Mouse (Mus musculus) heart, embryonic 15.5 days (tissue): ENCODE measurements around the gene H2-Q4. TPM values are rescaled to one million over a fixed set of nuclear protein-coding genes. Genes with fewer than 3 reads are reported as not detected.
"Not testable (repeated sequence)": the region's sequence is repeated elsewhere in the genome, so short reads cannot be mapped to it uniquely, and the experiment has no call there.

Experiments used
- ATAC-seq: fragments of 200-750 bp; cut with Nextera tagmentation; replicated peaks from 2 replicates; pipeline ENCODE4 v1.8.0; 2017; ENCODE audit warnings: low read depth, moderate TSS enrichment; ENCODE audit not compliant: insufficient number of reproducible peaks, insufficient read depth, low FRiP score
- H3K27ac ChIP-seq: fragments of 300-500 bp; sonication (generic); 2 replicates; pipeline ENCODE4 v1.5.1; 2015; ENCODE audit warnings: mild to moderate bottlenecking, inconsistent platforms
- H3K27me3 ChIP-seq: fragments of 300-500 bp; sonication (generic); 2 replicates; pipeline ENCODE4 v1.6.1; 2015; ENCODE audit warnings: inconsistent platforms
- H3K36me3 ChIP-seq: fragments of 300-500 bp; sonication (generic); 2 replicates; pipeline ENCODE4 v1.6.1; 2015; ENCODE audit warnings: mild to moderate bottlenecking, inconsistent platforms
- H3K4me1 ChIP-seq: fragments of 300-500 bp; sonication (generic); replicated peaks from 2 replicates; pipeline ENCODE4 v1.6.1; 2015; ENCODE audit warnings: inconsistent platforms
- H3K4me2 ChIP-seq: fragments of 300-500 bp; sonication (generic); 2 replicates; pipeline ENCODE4 v1.6.1; 2015; ENCODE audit warnings: inconsistent platforms, mild to moderate bottlenecking, moderate library complexity
- H3K4me3 ChIP-seq: fragments of 300-500 bp; sonication (generic); 2 replicates; pipeline ENCODE4 v1.5.1; 2015; ENCODE audit warnings: mild to moderate bottlenecking, inconsistent platforms
- H3K9ac ChIP-seq: fragments of 300-500 bp; sonication (generic); 2 replicates; pipeline ENCODE4 v1.6.1; 2015; ENCODE audit warnings: mild to moderate bottlenecking, inconsistent platforms
- H3K9me3 ChIP-seq: fragments of 300-500 bp; sonication (generic); replicated peaks from 2 replicates; pipeline ENCODE4 v1.6.1; 2016; ENCODE audit warnings: inconsistent platforms
- WGBS: fragments of 180-500 bp; shearing (Covaris S2); methylation state at CpG from one replicate; pipeline ENCODE4 v1.1.7; 2015; ENCODE audit warnings: mixed read lengths; 5-methylcytosine and 5-hydroxymethylcytosine counted together
- polyA plus RNA-seq: library from polyadenylated mRNA; unstranded; fragments of >200 nt; fragmentation: Nextera tagmentation; extraction: Ambion mirVana; gene quantifications from 2 replicates; pipeline ENCODE4 v1.2.1, GENCODE M21; 2015

The H2-Q4 gene
- polyA plus RNA-seq, 1 experiment from 2014 or later, result 2.1 TPM

DNA sequence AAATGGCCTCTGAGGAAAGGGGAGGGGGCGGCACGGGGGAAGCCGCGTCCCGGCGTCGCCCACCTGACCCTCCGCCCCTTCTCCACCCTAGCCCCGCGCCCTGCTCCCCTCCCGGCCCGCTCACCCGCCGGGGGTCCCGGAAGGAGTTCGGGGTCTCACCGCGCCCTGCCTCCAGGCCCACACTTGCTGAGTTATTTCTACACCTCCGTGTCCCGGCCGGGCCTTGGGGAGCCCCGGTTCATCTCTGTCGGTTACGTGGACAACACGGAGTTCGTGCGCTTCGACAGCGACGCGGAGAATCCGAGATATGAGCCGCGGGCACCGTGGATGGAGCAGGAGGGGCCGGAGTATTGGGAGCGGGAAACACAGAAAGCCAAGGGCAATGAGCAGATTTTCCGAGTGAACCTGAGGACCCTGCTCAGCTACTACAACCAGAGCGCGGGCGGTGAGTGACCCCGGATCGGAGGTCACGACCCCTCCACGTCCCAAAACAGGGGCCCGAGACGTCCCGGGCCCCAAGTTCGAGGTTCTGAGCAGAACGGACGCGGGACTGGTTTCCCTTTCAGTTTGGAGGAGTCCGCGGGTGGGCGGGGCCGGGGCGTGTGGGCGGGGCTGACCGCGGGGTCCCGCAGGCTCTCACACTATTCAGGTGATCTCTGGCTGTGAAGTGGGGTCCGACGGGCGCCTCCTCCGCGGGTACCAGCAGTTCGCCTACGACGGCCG, 473 bp downstream of the H2-Q4 start:
- peaks cover 3% of the 10 kb centered on the region for H3K4me1 ChIP-seq
- peak; percentile 64 for ATAC-seq
- peak overlapping the region; percentile 67 for H3K9ac ChIP-seq
- no peaks in the 10 kb centered on the region for H3K27me3 ChIP-seq
- peak overlapping the region; percentile 99 for H3K4me2 ChIP-seq
- H3K9me3 ChIP-seq, result no peaks in the 10 kb centered on the region
- H3K36me3 ChIP-seq, result no peaks in the 10 kb centered on the region
- WGBS, result under 1% methylated on average over 70 of the region's 70 CpGs
- peak overlapping the region; percentile 74 for H3K4me3 ChIP-seq
- 0 out of 2 replicates have a peak overlapping the region, but pooled peaks have one; percentile 12 for H3K27ac ChIP-seq

DNA sequence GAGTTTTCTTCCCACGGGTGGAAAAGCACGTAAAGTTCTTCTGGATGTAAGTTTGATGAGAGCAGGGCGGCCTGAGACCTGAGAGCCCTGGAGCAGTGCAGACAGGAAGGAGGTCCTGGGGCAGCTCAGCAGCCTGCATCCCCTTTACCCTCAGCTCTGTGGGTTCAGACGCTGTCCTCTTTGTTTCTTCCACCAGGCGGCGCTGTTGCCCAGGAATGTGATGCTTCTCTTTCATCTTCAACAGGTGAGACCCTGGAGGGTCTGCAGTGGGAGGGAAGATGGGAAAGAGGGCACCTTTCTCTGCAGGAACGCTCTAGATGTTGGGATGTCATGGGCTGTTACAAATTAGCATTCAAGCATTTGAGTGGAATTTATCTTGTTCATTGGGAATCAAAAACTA, 10.4 kb downstream of the H2-Q4 start:
- not testable (repeated sequence) for H3K4me3 ChIP-seq, H3K4me2 ChIP-seq, H3K27me3 ChIP-seq, H3K27ac ChIP-seq, H3K9ac ChIP-seq, ATAC-seq, H3K36me3 ChIP-seq, H3K4me1 ChIP-seq, H3K9me3 ChIP-seq
- 5% methylated on average over 7 of the region's 7 CpGs for WGBS

DNA sequence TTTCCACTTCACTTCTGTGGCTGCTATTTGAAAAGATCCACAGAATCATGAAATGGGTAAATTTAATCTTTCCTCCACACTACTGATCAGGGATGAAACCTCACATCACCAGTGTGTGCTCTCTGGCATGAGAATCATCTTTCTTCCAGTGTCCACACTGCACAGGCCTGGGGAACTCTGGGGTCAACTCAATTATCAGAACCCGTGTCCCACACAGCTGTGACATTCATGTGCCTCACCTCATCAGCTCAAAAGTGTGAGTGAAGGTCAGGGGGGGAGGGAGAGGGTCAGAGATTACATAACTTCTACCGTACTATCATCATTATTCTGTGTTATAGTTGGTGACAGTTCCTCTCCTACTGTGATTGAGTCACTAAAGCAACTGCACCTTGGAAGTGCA, 13.3 kb downstream of the H2-Q4 start:
- not testable (repeated sequence) for H3K4me1 ChIP-seq, H3K36me3 ChIP-seq, H3K27ac ChIP-seq, ATAC-seq, H3K4me2 ChIP-seq, H3K27me3 ChIP-seq, H3K4me3 ChIP-seq, H3K9me3 ChIP-seq, H3K9ac ChIP-seq
- WGBS, result 58% methylated on average over 2 of the region's 2 CpGs

DNA sequence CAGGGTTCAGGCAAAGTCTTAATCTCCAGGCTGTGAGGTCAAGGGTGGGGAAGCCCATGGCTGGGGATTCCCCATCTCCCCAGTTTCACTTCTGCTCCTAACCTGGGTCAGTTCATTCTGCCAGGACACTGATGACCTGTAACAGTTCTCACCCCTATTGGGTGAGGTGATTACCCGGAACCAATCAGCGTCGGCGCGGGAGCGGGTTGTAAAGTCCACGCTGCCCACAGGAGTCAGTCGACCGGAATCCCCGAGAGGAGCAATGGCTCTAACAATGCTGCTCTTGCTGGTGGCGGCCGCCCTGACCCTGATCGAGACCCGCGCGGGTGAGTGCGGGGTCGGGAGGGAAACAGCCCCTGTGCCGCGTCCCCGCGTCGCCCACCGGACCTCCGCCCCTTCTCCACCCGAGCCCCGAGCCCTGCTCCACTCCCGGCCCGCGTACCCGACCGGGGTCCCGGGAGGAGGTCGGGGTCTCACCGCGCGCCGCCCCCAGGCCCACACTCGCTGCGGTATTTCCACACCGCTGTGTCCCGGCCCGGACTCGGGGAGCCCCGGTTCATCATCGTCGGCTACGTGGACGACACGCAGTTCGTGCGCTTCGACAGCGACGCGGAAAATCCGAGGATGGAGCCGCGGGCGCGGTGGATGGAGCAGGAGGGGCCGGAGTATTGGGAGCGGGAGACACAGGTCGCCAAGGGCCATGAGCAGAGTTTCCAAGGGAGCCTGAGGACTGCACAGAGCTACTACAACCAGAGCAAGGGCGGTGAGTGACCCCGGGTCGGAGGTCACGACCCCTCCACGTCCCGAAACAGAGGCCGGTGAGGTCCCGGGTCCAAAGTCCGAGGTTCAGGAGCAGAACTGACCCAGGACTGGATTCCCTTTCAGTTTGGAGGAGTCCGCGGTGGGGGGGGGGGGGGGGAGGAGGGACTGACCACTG, 14.7 kb downstream of the H2-Q4 start:
- H3K27ac ChIP-seq, H3K27me3 ChIP-seq, H3K9me3 ChIP-seq, H3K4me1 ChIP-seq, H3K36me3 ChIP-seq, H3K9ac ChIP-seq: not testable (repeated sequence)
- peak; percentile 64; the same call in 1 of the 2 replicates for ATAC-seq
- Histone ChIP-seq H3K4me2 (peak overlapping the region; percentile 60), H3K4me3 (peak overlapping the region; percentile 33)
- WGBS, result 1% methylated on average over 58 of the region's 75 CpGs

DNA sequence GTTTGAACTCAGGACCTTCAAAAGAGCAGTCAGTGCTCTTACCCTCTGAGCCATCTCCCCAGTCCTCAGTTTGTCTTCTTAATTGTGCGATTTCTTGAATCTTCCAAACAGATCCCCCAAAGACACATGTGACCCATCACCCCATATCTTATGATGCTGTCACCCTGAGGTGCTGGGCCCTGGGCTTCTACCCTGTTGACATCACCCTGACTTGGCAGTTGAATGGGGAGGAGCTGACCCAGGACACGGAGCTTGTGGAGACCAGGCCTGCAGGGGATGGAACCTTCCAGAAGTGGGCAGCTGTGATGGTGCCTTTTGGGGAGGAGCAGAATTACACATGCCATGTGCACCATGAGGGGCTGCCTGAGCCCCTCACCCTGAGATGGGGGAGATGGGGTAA, 17.5 kb downstream of the H2-Q4 start:
- H3K27me3 ChIP-seq, ATAC-seq, H3K4me3 ChIP-seq, H3K27ac ChIP-seq, H3K9ac ChIP-seq, H3K9me3 ChIP-seq, H3K4me1 ChIP-seq, H3K36me3 ChIP-seq, H3K4me2 ChIP-seq: not testable (repeated sequence)
- WGBS, result 75% methylated on average over 2 of the region's 2 CpGs

DNA sequence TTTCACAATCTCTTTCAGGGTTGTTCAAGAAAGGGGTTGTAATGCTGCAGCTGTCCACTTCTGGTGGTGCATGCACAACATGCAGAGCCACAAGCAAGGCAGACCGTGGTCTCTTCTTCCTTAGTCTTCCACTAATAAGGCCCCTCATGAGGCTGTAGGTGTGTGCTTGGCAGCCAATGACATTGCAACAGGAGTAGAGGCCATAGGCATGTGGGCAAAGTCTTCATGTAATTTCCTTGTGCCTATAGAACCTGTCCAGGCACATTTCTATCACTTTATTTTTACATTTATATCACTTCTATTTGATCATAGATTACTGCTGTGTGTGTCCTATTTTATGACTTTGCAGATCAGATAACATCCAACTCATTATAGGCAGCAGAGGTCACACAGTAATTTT, 33.6 kb downstream of the H2-Q4 start:
- not testable (repeated sequence) for H3K27ac ChIP-seq, H3K9ac ChIP-seq, ATAC-seq, H3K4me2 ChIP-seq, H3K4me1 ChIP-seq, H3K27me3 ChIP-seq, H3K9me3 ChIP-seq, H3K4me3 ChIP-seq, H3K36me3 ChIP-seq
- no CpG with 5 or more reads among the region's 1 CpGs for WGBS

DNA sequence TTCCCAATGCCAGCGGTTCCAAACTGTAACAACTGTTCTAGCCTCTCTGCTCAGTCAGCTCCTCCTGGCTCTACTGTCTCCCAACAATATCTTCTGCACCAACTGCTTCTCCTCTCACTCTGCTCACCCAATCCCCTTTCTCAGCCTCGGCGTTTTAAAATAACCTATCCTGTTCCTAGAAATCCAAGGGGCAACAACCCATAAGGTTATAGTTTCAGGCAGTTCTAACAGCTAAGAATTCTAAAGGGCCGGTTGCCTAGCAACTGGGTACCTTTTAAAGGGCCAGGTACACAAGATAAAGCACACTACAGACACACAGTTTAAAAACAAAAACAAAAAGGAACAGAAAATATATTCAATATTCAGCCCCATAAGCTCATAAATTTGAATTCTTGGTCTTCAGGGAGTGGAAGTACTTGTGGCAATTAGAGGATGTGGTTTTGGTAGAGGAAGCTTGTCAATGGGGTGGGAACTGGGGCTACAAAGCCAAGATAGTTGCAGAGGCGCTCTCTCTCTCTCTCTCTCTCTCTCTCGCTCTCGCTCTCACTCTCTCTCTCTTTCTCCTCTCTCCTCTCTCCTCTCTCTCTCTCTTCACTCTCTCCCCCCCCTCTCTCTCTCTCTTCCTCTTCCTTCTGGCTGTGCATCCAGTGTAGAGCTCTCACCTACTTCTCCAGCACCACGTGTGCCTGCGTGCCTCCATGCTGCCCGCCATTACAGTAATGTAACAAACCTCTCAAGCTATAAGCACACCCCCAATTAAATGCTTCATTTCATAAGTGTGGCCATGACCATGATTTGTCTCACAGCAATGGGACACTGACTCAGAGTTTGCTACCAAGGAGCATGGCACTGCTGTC, 36.1 kb downstream of the H2-Q4 start:
- H3K36me3 ChIP-seq, H3K4me2 ChIP-seq, H3K9me3 ChIP-seq, ATAC-seq, H3K4me1 ChIP-seq, H3K9ac ChIP-seq, H3K27me3 ChIP-seq, H3K4me3 ChIP-seq, H3K27ac ChIP-seq: not testable (repeated sequence)
- WGBS, result 68% methylated on average over 3 of the region's 10 CpGs

DNA sequence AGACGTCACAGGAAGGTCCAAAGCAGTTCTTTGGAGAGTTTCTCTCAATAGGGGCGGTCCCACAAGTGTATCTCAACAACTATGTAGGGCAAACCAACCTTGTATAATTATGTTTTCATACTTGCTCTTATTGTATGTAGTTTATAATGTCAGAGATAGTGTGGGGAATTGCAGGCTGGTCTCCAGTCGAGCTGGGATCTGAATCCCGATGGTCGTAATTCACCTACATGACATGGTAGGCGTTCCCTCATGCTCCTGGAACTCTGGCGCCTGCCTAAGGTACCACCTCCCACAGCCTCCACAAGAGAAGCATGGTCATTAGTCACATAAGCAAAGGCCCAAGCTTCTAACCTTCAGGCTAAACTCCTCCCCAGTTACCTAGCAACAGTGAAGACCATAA, 39.4 kb downstream of the H2-Q4 start:
- peaks cover 22% of the 10 kb centered on the region for H3K27me3 ChIP-seq
- H3K9ac ChIP-seq, result no peak overlapping the region
- H3K4me2 ChIP-seq, result no peak overlapping the region
- 0 out of 2 replicates have a peak, but pooled peaks cover 3% of the 10 kb centered on the region for H3K9me3 ChIP-seq
- H3K27ac ChIP-seq, result no peak overlapping the region
- no peak overlapping the region for H3K4me3 ChIP-seq
- ATAC-seq, result no peak
- H3K4me1 ChIP-seq, result no peaks in the 10 kb centered on the region
- no peaks in the 10 kb centered on the region for H3K36me3 ChIP-seq
- WGBS, result 77% methylated on average over 7 of the region's 7 CpGs

DNA sequence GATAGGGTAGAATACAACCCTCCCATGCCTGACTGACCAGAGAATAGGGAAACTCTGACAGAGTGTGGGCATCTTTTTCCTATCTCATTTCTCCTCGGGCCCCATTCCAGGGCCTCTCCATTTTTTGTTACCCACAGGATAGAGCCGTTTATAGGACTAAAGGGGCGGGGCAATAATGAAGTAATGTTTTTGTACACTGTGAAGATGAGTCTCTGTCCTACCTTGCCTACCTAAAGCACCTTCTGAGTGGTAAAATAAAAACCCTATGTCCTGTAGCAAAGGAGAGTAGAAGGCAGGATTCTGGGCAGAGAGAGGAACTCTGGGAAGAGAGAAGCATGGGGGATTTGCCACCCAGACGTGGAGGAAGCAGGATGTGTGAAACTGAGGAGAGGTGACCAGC, 40.1 kb downstream of the H2-Q4 start:
- not testable (repeated sequence) for H3K27ac ChIP-seq, ATAC-seq, H3K4me3 ChIP-seq, H3K9ac ChIP-seq, H3K36me3 ChIP-seq, H3K9me3 ChIP-seq, H3K4me2 ChIP-seq, H3K4me1 ChIP-seq
- peaks cover 25% of the 10 kb centered on the region for H3K27me3 ChIP-seq
- 52% methylated on average over 4 of the region's 4 CpGs for WGBS

DNA sequence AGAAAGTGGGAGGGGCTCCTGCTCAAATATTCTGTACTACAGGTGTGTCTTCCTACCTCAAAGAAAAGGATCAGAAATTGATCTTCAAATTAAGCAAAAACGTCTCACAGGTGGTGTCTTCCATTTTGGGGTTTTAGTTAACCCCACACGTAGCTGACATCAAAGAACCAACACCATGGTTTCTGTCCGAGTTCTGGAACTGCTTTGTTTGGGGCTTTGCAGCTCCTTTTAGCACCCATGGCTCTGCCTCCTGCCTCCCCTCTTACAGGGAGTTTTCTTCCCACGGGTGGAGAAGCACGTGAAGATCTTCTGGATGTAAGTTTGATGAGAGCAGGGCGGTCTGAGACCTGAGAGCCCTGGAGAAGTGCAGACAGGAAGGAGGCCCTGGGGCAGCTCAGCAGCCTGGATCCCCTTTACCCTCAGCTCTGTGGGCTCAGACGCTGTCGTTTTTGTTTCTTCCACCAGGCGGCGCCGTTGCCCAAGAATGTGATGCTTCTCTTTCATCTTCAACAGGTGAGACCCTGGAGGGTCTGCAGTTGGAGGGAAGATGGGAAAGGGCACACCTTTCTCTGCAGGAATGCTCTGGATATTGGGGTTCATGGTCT, 40.9 kb downstream of the H2-Q4 start:
- H3K9ac ChIP-seq, ATAC-seq, H3K27ac ChIP-seq, H3K4me3 ChIP-seq, H3K4me2 ChIP-seq, H3K4me1 ChIP-seq, H3K9me3 ChIP-seq, H3K36me3 ChIP-seq: not testable (repeated sequence)
- peaks cover 33% of the 10 kb centered on the region for H3K27me3 ChIP-seq
- WGBS, result 11% methylated on average over 11 of the region's 11 CpGs

DNA sequence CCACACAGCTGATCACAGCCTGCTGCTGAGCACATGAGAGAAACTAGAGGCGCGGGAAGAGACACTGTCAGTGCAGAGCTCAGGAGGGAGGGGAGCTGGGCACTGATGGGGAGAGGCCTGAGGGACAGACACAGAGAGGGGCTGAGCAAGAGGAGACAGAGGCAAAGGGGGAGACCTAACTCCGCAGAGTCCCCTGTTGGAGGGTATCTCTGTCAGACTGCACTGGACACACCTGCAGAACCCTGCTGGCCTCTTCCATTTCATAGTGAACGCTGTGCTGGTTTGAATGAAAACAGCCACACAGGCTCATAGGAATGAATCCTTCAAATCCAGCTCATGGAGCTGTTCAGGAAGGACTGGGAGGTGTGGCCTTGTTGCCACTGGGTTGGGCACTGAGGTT, 41.9 kb downstream of the H2-Q4 start:
- 83% methylated on average over 4 of the region's 4 CpGs for WGBS
- Histone ChIP-seq H3K27me3 (peaks cover 42% of the 10 kb centered on the region), H3K4me1 (peaks cover 11% of the 10 kb centered on the region)
- not testable (repeated sequence) for H3K9me3 ChIP-seq, H3K4me2 ChIP-seq, H3K4me3 ChIP-seq, ATAC-seq, H3K36me3 ChIP-seq, H3K9ac ChIP-seq, H3K27ac ChIP-seq
